Mouse (Mus musculus) heart, adult 2 months (tissue): Measurements from ENCODE around the gene Gemin8. TPM values are rescaled to one million over a fixed set of nuclear protein-coding genes. Genes with fewer than 3 reads are reported as not detected.

ENCODE experiments used
- DNase-seq, 2 experiments: peaks; one replicate each; pipeline ENCODE4 v3.0.0; 2021
- H3K27ac ChIP-seq: fragments of 200-600 bp; 2 replicates; pipeline ENCODE4 v1.8.1; 2022
- H3K27me3 ChIP-seq: fragments of 200-500 bp; 2 replicates; pipeline ENCODE4 v1.6.1; 2012; ENCODE audit warnings: mild to moderate bottlenecking, low read length, inconsistent platforms, mixed read lengths; ENCODE audit not compliant: control insufficient read depth, insufficient read depth
- H3K36me3 ChIP-seq: fragments of 200-500 bp; 2 replicates; pipeline ENCODE4 v1.6.1; 2012; ENCODE audit warnings: low read length, inconsistent platforms; ENCODE audit not compliant: control insufficient read depth, insufficient read depth
- H3K4me1 ChIP-seq: fragments of 200-500 bp; 2 replicates; pipeline ENCODE4 v1.6.1; 2011; ENCODE audit warnings: low read length; ENCODE audit not compliant: control insufficient read depth, insufficient read depth
- H3K4me3 ChIP-seq: fragments of 200-600 bp; 2 replicates; pipeline ENCODE4 v1.8.1; 2022
- H3K79me2 ChIP-seq: fragments of 200-500 bp; replicated peaks from 2 replicates; pipeline ENCODE4 v1.6.1; 2012; ENCODE audit warnings: mild to moderate bottlenecking, inconsistent platforms, low read length, moderate library complexity, mixed read lengths; ENCODE audit not compliant: control insufficient read depth, insufficient read depth
- H3K9ac ChIP-seq: fragments of 200-500 bp; 2 replicates; pipeline ENCODE4 v1.6.1; 2012; ENCODE audit warnings: low read depth, mild to moderate bottlenecking, control low read depth, inconsistent platforms, low read length, mixed read lengths
- CTCF ChIP-seq: fragments of 200-600 bp; IDR thresholded peaks from 2 replicates; pipeline ENCODE4 v1.8.1; 2022; ENCODE audit warnings: antibody characterized with exemption, mild to moderate bottlenecking, moderate library complexity
- EP300 ChIP-seq: fragments of 200-500 bp; IDR thresholded peaks from 2 replicates; pipeline ENCODE4 v1.6.1; 2011; ENCODE audit warnings: low read depth, low read length, control low read depth; ENCODE audit not compliant: insufficient read depth
- POLR2A ChIP-seq: fragments of 200-500 bp; IDR thresholded peaks from 2 replicates; pipeline ENCODE4 v1.6.1; 2011; ENCODE audit warnings: mild to moderate bottlenecking, low read depth, low read length, control low read depth; ENCODE audit not compliant: insufficient read depth
- WGBS: fragments of 180-500 bp; shearing (Covaris S2); methylation state at CpG from one replicate; pipeline ENCODE4 v1.1.7; 2018; 5-methylcytosine and 5-hydroxymethylcytosine counted together
- intact Hi-C: fragments of 180-260 bp; cut with DNase I; formaldehyde crosslinking; loops from one replicate; pipeline ENCODE4 v1.15.1; 2025
- polyA plus RNA-seq: library from polyadenylated mRNA; depleted of rRNA; stranded (reverse); fragments of >200 nt; gene quantifications from 2 replicates; pipeline ENCODE4 v1.2.3, GENCODE M21; 2012; rRNA removed
- total RNA-seq, 2 experiments: library from RNA; stranded (reverse); gene quantifications; 2 replicates each; pipeline ENCODE4 v1.2.3; 2021

The Gemin8 gene
- total and polyA plus RNA-seq, 3 experiments, result 2.6 to 3.3 (median 2.7) TPM

DNA sequence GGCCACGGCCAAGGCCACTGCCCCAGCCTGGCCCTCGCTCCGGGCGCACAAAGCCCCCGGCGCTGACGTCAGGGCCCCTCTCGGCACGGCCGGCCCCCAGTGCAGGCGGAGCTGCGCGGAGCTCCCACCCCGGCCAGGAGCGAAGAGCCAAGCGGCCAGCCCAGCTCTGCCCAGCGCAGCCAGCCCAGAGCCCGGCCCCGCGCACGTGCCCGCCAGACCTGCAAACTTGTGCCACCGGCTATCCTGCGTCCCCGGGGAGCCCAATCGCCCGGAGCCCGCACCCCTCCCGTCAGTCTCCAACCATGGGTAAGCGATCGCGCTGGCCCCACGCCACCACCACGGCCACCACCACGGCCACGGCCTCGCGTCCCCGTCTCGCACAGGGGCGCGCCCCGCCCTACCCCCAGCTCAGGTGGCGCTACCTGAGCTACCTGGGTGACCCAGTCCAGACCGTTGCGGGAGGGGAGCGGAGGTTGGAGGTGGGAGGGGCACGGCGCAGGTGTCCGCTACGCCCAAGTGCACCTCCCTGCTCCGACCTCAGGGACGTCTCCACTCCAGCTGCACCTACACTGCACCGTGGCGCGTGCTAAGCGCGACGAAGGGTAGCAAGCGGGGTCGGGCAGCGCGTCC lies 68.7 kb downstream of the Gemin8 start, which contains the start of gene Gpm6b:
Gene Gpm6b, plus strand, starts transcription at position 81 of the 630 bp plus-strand sequence.
- TF ChIP-seq CTCF (no peak), EP300 (no peak), POLR2A (no peak)
- Histone ChIP-seq H3K27ac (no peak within 1 kb of the TSS), H3K9ac (peak within 1 kb of the TSS; percentile 51), H3K27me3 (no peaks in the 10 kb centered on the region), H3K79me2 (no peaks in the 10 kb centered on the region), H3K4me1 (no peaks in the 10 kb centered on the region), H3K4me3 (peak within 1 kb of the TSS; percentile 41), H3K36me3 (no peaks in the 10 kb centered on the region)
- peak; percentile 45 to 56 for DNase-seq
- intact Hi-C loops, result loop anchor here (5.0 kb wide), 1 partner anchor 43 kb away; no protein-coding TSS in a partner anchor
- 25% methylated on average over 63 of the region's 63 CpGs for WGBS

DNA sequence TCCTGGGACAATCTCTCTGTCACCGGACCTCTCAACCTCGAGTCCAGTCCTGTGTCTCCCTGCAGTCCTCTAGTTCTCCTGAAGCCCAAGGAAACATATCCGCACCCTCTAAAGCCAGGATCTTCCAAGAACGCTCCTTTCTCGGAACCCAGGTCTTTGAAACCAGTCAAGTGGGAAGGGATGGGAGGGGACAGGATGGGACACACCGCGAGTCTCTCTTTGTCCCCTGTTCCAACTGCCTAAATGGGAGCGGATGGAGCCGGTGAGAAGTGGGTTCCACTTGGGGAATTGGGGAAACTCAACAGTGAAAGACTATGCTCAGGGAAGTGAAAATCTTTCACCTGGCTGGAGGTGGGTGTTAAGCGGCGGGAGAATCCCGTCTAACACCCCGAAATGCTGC lies 69.3 kb downstream of the Gemin8 start:
- intact Hi-C loops, result loop anchor here (5.0 kb wide), 1 partner anchor 43 kb away; no protein-coding TSS in a partner anchor
- H3K9ac ChIP-seq, result peak overlapping the region; percentile 51; the same call in 1 of the 2 replicates
- H3K27ac ChIP-seq, result no peak overlapping the region
- no peak for DNase-seq
- H3K4me3 ChIP-seq, result peak overlapping the region; percentile 41; the same call in 1 of the 2 replicates
- H3K4me1 ChIP-seq, result no peaks in the 10 kb centered on the region
- TF ChIP-seq EP300 (no peak), CTCF (no peak), POLR2A (no peak)
- H3K79me2 ChIP-seq, result no peaks in the 10 kb centered on the region
- no peaks in the 10 kb centered on the region for H3K27me3 ChIP-seq
- no peaks in the 10 kb centered on the region for H3K36me3 ChIP-seq
- WGBS, result 27% methylated on average over 13 of the region's 13 CpGs

Other genes starting within 250 kb of the Gemin8 start
- gene Gpm6b, start 68.5 kb downstream of the Gemin8 start, total RNA-seq, result 10 to 100 TPM; 10.8 to 12.5 TPM
- 6.4 and 14.1 TPM in 2 replicates for gene Gpm6b, start 68.5 kb downstream of the Gemin8 start, polyA plus RNA-seq